Mouse (Mus musculus): Measurements from ENCODE around the gene Nefh.

The Nefh gene

DNA sequence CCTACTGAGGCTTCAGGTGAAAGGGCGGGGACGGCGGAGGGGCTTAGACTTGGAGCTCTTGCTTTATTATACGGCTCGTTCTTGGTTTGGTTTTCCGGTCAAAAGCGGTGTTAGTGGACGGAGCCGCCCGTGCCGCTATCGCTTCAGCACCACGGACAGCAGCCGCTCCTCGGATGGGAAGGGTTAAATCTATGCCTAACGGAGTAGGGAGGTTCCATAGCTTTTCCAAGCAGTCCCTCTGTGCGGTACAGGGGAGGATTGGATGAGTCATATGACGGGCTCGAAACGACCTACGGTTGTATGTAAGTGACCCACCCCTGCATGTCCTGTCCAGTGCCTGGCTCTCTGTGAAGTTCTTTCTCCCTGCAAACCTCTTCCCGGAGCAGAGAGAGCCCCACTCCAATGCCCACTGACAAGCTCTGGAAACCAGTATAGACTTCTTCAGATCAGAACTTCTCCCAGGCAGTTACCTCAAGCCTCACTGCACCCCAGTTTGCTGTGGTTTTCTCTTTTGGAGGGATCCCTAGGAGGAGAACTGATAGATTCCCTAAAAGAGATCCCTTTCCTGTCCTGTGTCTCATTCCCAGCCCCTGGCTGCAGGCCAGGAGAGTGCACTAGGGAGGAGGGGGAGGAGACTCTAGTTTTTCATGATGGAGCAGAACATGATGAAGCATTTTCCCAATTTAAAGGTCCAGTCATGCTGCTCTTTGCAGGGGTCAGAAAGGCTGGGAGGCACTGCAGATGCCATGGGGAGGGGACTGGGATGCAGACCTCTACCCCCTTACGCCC lies 1.6 kb upstream of the Nefh start:
- DNase-seq = peak in 1 of 2 experiments; percentile 8

GRCm38 (mm10) chr11:4948792-4949191 lies 928 bp upstream of the Nefh start:
- no peak for DNase-seq

- DNase-seq = peak; percentile 30 to 47
Observed at GRCm38 (mm10) chr11:4946947-4947812, 684 bp downstream of the Nefh start.

DNA sequence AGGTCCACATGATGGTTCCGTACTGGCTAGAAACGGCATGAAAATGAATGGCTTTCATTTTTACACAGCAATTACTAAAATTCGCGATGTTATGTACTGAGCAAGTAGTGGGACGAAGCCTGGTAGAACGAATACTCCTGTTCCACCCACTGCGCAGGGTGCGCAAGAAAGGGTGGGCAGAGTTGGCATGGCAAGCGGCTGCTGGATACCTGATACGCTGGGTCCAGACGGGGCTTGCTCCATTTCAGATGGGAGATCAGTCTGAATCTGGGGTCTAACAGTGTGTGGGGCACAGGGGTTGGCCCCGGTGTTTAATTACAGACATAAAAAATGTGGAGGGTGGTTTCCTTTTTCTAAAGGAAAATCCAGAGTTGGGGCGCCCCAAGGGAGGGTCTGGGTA lies 1.3 kb downstream of the Nefh start:
- no peak for DNase-seq

GRCm38 (mm10) chr11:4936243-4936642 lies 11.6 kb downstream of the Nefh start:
- DNase-seq = no peak

DNA sequence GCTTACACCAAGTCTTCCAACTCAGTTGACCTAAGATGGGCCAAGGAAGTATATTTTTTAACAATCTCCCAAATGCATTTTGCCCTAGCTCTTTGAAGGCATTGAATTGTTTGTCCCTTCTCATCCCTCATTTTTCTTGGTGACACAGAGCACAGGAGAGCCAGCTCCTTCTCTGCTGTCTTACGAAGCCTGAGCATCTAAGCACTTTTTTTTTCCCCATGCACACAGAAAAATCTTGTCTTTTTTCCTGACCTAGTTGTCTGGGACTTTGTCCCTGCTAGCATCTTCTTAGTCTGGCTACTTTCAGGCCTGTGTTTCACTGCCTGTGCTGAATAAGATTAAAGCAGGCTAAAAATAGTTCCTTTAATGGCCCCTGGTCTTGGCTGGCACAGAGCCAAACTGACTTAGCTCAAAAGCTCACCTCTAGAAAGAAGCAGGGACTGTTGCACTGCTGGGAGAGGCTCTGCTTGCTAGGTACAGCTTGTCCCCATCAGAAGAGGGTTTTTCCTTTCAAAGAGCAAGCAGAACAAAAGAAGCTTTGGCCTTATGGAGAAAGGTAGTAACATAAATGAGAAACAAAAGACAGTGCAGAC lies 16.8 kb downstream of the Nefh start:
- DNase-seq = no peak

- no peak for DNase-seq
Observed at GRCm38 (mm10) chr11:4927224-4927623, 20.6 kb downstream of the Nefh start.

GRCm38 (mm10) chr11:4921751-4922150 lies 26.1 kb downstream of the Nefh start:
- DNase-seq = peak; percentile 12 to 16

DNA sequence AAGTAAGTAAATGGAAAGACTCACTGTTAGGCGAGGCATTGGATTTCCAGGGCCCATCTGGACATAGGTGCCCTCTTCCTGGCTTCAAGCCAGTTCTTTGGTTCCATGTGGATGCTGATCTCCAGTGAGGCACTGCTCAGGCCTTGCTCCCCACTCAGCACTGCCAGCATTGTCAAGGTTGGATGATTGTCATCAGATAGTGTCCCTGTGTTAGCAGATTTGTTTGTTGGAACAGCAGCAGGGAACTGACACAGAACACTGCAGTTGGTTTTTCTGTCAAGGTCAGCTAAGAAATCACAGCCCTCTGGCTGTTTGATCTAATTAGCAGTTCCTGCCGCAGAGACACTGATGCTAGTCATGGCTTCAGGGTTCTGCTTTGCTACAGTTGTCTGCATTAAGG lies 26.6 kb downstream of the Nefh start:
- peak in 1 of 2 experiments; percentile 19 for DNase-seq

- peak; percentile 60 to 68 for DNase-seq
Observed at GRCm38 (mm10) chr11:4916068-4916467, 31.8 kb downstream of the Nefh start.

GRCm38 (mm10) chr11:4906231-4906630 lies 41.6 kb downstream of the Nefh start:
- no peak for DNase-seq

DNA sequence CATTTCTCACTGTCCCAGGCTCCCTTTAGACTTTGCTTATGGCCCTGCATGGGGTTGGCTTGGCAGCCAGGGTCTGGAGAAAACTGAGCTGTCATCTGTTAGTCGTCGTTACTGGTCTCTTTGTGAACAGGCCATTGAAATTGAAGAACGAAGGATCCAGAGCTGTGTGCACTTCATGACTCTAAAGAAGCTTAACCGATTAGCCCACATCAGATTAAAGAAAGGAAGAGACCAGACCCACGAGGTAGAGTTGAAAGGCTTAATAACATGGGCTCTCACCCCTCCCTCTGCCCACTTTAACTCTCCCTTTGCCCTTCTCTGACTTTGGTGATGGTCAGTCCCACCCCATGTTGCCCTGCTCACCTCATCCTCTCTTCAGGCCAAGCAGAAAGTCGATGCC lies 45.9 kb downstream of the Nefh start:
- DNase-seq = no peak

GRCm38 (mm10) chr11:4900437-4900836 lies 47.4 kb downstream of the Nefh start:
- no peak for DNase-seq

DNA sequence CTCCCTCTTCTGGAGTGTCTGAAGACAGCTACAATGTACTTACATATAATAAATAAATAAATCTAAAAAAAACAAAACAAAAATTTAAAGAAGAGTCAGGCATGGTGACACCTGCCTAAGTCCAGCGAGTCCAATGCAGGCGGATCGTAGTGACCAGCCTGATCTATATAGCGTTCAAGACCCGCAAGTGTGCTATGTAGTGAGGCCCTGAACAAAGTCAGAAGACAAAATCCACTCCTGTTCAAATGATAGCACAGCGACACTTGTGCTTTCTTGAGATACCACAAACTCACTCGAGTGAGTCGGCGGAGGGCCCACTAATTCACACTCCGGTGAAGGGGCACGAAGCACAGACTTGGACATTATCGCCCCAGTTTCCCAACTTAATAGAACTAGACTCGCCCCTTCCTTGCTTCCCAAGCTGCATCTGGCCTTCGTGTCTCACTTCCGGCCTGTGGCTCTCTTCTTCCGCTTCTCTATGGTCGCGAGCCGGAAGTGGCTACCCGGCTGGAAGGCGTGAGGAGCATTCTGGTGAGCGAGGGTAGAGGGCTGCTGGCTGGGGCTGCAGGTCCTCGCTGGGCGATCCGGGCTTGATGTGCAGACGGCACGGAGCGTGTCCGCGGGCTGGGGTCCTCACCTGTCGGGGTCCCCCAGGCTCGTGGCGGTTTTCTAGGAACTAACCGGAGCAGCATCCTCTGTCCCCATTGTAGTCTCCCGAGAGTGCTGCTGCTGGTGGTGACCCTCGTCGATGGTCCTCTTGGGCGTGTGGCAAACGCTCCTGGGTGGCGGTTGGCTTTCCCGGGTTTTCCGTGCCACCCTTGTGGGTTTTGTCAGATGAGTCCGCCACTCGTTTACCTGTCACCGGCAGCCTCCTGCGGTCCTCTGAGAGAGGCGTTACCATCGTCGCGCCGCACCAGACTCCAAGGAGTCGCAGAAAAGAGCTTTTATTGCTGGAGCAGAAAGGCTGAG lies 52.7 kb downstream of the Nefh start, which contains the start of gene Thoc5:
Thoc5 (plus strand) TSS at position 473 of the 969 bp plus-strand sequence.
- DNase-seq = peak; percentile 78 to 83

Measured in cerebellum, postnatal 36 days (tissue).